Mouse (Mus musculus) cortical plate, adult 2 months (tissue): ENCODE results near the gene Crocc. TPM values are rescaled to one million over a fixed set of nuclear protein-coding genes. Genes with fewer than 3 reads are reported as not detected.

Source experiments
- H3K27ac ChIP-seq: fragments of 200-500 bp; 2 replicates; pipeline ENCODE4 v1.5.1; 2012; ENCODE audit warnings: low read length, control low read depth, inconsistent platforms; ENCODE audit not compliant: insufficient read depth
- H3K4me1 ChIP-seq: fragments of 200-500 bp; 2 replicates; pipeline ENCODE4 v1.6.1; 2011; ENCODE audit warnings: low read length; ENCODE audit not compliant: control insufficient read depth, insufficient read depth
- H3K4me3 ChIP-seq: fragments of 200-500 bp; 2 replicates; pipeline ENCODE4 v1.5.1; 2011; ENCODE audit warnings: mild to moderate bottlenecking, low read length, control low read depth; ENCODE audit not compliant: insufficient read depth
- CTCF ChIP-seq: fragments of 200-500 bp; IDR thresholded peaks from 2 replicates; pipeline ENCODE4 v1.5.1; 2011; ENCODE audit warnings: mild to moderate bottlenecking, control low read depth, low read length; ENCODE audit not compliant: insufficient read depth; ENCODE audit errors: extremely low read depth
- POLR2A ChIP-seq: fragments of 200-500 bp; IDR thresholded peaks from 2 replicates; pipeline ENCODE4 v1.6.1; 2011; ENCODE audit warnings: mild to moderate bottlenecking, low read length, control low read depth; ENCODE audit not compliant: insufficient read depth; ENCODE audit errors: extremely low read depth
- polyA plus RNA-seq: library from polyadenylated mRNA; depleted of rRNA; stranded (reverse); fragments of >200 nt; gene quantifications from 2 replicates; pipeline ENCODE4 v1.2.3, GENCODE M21; 2012

Gene Crocc
- polyA plus RNA-seq, 1 experiment: 85.8 TPM

GRCm38 (mm10) chr4:141088714-141089113, 28.4 kb upstream of the Crocc start:
- no peaks in the 10 kb centered on the region for H3K4me1 ChIP-seq
- no peak overlapping the region for H3K27ac ChIP-seq
- TF ChIP-seq POLR2A: peak; percentile 68
- TF ChIP-seq CTCF: no peak
- no peak overlapping the region for H3K4me3 ChIP-seq

DNA sequence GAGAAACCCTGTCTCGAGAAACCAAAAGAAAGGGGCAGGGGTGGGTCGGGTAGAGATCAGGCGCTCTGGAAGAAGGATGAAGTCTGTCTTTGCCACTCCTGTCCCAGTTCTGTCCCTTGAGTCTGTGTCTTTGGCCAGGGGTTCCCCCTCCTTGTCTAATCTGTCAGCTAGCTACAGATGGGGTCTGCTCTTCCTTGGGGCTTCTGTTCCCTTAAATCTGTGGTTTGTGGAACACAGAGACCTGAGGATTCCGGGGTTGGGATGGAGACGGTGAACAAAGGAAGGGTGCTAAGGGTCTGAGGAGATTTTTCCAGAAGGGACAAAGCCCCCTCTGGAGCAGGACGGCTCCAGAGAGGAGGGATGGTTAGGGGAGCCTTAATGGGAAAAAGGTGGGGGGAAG, 27.7 kb upstream of the Crocc start, which contains the start of gene Spata21:
Spata21 (plus strand) TSS at position 301 of the 400 bp plus-strand sequence.
- Histone ChIP-seq H3K27ac (no peak within 1 kb of the TSS), H3K4me1 (no peaks in the 10 kb centered on the region), H3K4me3 (no peak within 1 kb of the TSS)
- no peak for TF ChIP-seq POLR2A
- TF ChIP-seq CTCF: no peak

DNA sequence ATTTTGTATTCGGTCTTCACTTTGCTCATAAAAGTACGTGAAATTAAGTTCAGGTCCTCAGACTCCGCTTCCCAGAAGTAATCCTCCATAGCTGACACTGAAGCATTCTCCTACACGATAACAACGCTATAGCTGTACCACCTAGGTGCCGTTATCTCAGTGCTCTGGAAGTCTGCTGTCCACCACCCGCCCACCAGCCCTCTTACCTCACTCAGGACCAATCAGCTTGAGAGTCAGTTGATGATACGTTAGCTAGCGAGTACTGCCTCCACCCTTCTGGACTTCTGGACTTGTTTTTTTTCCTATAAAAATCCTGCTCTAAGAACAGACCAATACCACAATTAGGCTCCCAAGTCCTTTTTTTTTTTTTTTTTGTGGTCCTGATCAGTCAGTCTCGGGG, 26.5 kb upstream of the Crocc start:
- Histone ChIP-seq H3K4me3 (no peak overlapping the region), H3K27ac (no peak overlapping the region), H3K4me1 (no peaks in the 10 kb centered on the region)
- TF ChIP-seq CTCF: no peak
- no peak for TF ChIP-seq POLR2A

- H3K4me3 ChIP-seq: no peak overlapping the region; the same call in 1 of the 2 replicates
- peaks cover 12% of the 10 kb centered on the region for H3K4me1 ChIP-seq
- no peak for TF ChIP-seq POLR2A
- TF ChIP-seq CTCF: no peak
- H3K27ac ChIP-seq: no peak overlapping the region
Measured at GRCm38 (mm10) chr4:141078510-141079137, 18.3 kb upstream of the Crocc start.

DNA sequence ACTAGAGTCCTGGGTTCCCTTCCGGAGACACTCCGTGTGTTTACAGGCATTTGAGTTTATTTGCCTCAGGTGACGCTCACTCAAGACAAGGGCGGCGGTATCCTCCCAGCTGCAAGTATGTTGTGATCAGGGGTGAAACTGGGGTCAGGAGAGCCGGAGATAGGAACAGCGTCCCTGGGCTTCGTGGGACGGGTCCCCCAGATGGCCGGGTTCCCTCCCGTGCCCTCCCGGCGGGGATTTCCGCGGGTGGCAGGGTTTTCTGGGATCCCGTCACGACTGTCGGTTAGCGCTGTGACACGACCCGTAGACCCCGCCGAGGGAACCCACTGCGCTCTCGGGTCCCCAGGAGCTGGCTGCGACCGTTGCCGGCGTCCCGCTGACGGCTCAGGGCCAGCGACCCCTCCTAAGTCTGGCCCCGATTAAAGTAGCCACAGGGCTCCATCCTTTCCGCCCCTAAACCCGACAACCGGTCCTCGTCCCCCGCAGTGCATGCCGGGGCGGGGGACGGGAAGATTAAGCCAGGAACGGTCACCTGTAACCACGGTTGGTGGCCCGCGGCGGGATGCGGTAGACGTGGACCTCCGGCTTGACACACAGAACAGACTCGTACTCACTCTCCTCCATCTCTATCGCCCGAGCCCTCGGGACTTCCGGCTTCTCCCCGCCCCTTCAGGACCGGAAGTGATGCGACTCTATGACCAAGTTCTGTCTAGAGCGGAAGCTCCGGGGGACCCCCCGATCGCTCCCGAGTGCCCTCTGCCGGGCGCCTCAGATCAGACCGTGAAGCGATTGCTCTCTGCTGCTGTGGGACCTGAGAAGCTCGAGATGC, 17.5 kb upstream of the Crocc start, which contains the start of gene Necap2:
Necap2 (minus strand) TSS at position 677 of the 829 bp plus-strand sequence.
- TF ChIP-seq POLR2A (peak; percentile 99), CTCF (peak; percentile 43; the same call in 1 of the 2 replicates)
- peak within 1 kb of the TSS; percentile 81 for H3K4me3 ChIP-seq
- H3K4me1 ChIP-seq: peaks cover 12% of the 10 kb centered on the region
- H3K27ac ChIP-seq: peak within 1 kb of the TSS; percentile 67; the same call in 1 of the 2 replicates

DNA sequence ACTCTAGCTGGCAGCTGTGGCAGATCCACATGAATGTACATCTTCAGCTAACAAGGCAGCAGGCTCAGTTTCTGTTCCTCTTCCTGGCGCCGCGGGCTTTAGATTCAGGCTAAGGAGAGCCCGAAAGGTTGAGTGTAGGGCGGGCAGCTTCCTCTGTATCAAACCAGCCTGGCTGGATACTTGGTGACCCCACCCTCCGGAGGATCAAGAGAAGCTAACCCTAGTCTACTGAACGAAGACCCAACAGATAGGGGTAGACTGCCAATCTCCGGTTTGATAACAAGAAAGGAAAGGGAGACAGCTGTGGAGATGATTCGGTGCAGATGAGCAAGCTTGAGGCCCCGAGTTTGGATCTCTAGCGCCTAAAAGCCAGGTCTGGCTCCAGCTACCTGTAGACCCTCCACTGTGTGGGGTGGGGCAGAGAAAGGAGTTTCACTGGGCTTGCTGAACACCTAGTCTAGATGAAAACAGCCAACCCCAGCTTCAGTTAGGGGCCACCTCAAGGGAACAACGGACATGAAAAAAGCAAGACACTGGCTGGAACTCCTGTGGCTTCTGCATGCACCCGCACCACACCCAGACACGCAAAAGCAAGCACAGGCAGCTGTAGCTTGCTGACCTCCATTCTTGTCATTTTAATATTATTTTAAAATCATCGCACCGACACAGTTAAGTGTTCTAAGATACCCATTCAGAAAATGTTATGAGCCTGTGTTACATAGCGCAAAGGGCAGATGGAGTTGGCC, 16.6 kb upstream of the Crocc start:
- peaks cover 12% of the 10 kb centered on the region for H3K4me1 ChIP-seq
- TF ChIP-seq POLR2A (no peak), CTCF (no peak)
- H3K4me3 ChIP-seq: peak overlapping the region; percentile 81
- H3K27ac ChIP-seq: no peak overlapping the region

- H3K4me3 ChIP-seq: no peak overlapping the region
- H3K4me1 ChIP-seq: peaks cover 12% of the 10 kb centered on the region
- no peak for TF ChIP-seq POLR2A
- H3K27ac ChIP-seq: no peak overlapping the region
Measured at GRCm38 (mm10) chr4:141074109-141074508, 13.8 kb upstream of the Crocc start.

DNA sequence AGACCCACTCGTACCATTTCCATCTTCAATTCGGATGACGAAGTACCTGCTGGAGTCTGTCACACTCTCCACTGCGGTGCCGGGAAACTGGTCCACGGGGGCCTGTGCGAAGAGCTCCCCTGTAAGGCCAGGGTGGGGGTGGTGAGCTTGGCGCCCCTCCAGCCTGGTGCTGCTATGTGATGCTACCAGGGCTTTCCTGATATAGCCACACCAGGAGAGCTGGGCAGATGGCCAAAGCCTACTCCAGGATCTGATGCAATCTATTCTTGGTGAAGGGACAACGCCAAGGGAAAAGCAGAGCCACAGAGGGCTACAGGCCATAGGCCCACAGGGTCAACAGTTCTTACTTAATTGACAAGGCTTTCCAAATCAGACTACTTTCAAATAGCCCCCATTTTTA, 13.3 kb upstream of the Crocc start:
- no peak overlapping the region for H3K27ac ChIP-seq

GRCm38 (mm10) chr4:141072502-141072901, 12.2 kb upstream of the Crocc start:
- TF ChIP-seq POLR2A: no peak
- H3K27ac ChIP-seq: no peak overlapping the region
- H3K4me1 ChIP-seq: peaks cover 12% of the 10 kb centered on the region
- H3K4me3 ChIP-seq: no peak overlapping the region

More for the DNA sequence above, 13.3 kb upstream of the Crocc start:
- H3K4me3 ChIP-seq: no peak overlapping the region
- peaks cover 12% of the 10 kb centered on the region for H3K4me1 ChIP-seq
- TF ChIP-seq CTCF (no peak), POLR2A (no peak)
